Mouse (Mus musculus): Measurements from ENCODE around the gene Pls1.
A peak's percentile ranks its signal among the peaks of the same experiment; 100 is the strongest.

The Pls1 gene

GRCm38 (mm10) chr9:95844825-95845460 is at the start of gene Pls1:
Gene Pls1 (minus strand): TSS chr9:95845311.
- DNase-seq (ENCODE audit: extremely low spot score, low read depth, low spot score) = peak; percentile 57

GRCm38 (mm10) chr9:95882751-95883150 is 37.6 kb upstream of the Pls1 start:
- DNase-seq (ENCODE audit: extremely low spot score, low read depth, low spot score) = no peak

- DNase-seq (ENCODE audit: extremely low spot score, low read depth, low spot score) = no peak
These were observed 33.1 kb upstream of the Pls1 start for GRCm38 (mm10) chr9:95878246-95878645.

DNA sequence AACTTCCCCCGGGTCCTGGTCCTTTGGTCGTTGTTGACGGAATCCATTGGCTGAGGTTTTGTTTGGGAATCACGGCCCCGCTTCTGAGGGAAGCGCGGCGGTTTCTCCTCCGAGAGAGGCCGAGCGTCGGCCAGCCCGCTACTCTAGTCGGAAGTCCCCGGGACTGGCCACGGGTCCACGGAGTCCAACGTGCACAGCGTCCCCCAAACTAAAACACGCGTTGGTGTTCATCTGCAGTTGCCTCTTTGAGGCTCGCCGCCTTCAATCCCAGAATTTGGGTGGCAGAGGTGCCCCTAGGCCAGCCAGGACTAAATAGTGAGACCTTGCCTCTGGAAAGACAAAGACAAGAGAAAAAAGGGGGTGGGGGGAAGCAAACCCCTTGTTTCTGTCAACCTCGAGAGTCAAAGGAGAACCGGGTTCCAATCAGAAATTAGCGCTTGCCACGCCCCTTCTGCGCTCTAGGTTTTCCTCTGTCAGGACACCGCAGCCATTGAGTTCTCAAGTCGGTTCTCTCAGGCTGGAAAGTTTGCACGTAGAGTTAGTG is 13.0 kb upstream of the Pls1 start:
- no peak for DNase-seq (ENCODE audit: extremely low spot score, low read depth, low spot score)

DNA sequence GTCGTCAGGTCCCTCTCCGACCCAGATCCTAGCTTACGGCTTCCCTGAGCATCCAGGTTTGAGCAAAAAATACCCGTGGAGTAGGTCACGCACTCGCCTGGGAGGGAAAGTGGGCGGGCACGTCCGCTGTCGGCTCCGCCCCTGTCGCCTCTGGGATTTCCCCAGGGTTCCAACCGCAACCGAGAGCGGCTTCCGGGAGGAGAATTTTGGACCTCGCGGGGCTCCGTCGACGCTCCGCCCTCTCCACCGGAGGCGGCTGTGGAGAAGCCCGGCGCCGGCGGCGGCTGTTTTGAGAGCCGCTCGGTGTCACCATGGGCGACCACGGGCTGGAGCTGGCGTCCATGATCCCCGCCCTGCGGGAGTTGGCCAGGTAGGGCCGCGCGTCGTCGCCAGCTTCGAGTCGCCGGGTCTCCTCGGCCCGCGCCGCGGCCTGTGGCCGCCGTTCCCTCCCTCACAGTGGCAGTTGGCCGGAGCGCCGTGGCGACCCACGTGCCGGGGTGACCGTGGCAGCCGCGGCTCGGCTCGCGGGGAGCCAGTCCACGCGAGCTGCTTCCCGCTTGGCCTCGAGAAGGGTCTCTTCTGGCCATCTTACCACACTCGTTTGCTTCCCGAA is 12.4 kb upstream of the Pls1 start, which contains the start of gene Atr:
Gene Atr (plus strand): TSS at position 184 of the 613 bp plus-strand sequence.
- peak; percentile 78 for DNase-seq (ENCODE audit: extremely low spot score, low read depth, low spot score)

GRCm38 (mm10) chr9:95856004-95856403 is 10.9 kb upstream of the Pls1 start:
- DNase-seq (ENCODE audit: extremely low spot score, low read depth, low spot score) = no peak

- no peak for DNase-seq (ENCODE audit: extremely low spot score, low read depth, low spot score)
These were observed 9.8 kb upstream of the Pls1 start for GRCm38 (mm10) chr9:95854891-95855290.

DNA sequence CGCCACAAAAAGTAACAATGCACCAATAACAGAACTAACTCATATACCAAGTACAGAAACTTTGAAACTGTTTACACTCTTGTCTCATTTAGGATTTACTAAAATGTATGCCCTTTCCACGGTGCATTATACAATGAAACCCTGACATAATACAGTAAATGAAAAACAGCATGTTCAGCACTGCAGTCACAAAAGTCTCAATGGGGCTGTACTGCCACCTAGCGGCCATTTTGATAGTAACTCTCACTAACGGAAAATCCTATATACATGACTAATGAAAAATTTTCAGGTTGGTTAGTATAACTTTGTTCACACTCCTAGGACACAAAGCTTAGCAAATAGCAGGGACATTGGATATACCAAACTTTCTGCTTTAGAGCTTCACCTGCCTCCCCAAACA is 7.8 kb upstream of the Pls1 start:
- peak; percentile 82 for DNase-seq (ENCODE audit: extremely low spot score, low read depth, low spot score)

DNA sequence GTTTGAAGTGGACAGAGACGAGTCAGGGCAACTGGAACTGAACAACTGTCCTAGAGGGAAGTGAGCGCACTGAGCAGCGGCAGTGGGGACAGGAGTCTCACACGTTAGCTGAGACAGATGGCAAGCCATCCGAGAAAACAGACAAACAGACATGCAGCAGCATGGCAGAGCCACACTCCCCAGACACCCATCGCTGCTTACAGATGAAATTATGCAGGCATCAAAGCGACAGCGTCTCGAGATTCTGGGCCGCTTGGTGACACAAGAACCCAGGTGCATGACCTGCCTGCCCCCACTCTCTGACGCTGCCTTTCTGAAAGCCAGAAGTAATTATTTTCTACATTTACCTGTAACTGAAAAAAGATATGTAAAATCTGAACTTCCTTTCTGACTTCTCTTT is 6.6 kb upstream of the Pls1 start:
- no peak for DNase-seq (ENCODE audit: extremely low spot score, low read depth, low spot score)

GRCm38 (mm10) chr9:95845711-95846110 is 600 bp upstream of the Pls1 start:
- DNase-seq (ENCODE audit: extremely low spot score, low read depth, low spot score) = no peak

DNA sequence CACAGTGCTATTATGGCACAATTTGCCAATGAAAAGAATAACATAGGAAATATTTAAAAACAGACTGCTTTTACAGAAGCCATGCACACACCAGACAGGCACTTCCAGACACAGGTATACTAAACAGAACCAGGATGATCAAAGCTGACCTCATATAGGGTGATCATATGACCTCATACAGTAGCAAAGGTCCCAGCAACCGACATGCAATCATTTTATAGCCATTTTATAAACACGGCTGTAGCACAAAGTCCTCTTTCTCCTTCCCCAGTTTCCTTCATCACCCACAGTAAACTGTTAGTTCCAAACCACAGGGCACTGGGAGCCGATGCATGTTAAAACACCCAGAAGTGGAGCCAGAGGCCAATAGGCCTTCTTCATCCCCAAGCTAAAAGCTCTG is 5.7 kb downstream of the Pls1 start:
- DNase-seq (ENCODE audit: extremely low spot score, low read depth, low spot score) = no peak

- no peak for DNase-seq (ENCODE audit: extremely low spot score, low read depth, low spot score)
These were observed 9.4 kb downstream of the Pls1 start for GRCm38 (mm10) chr9:95835741-95836140.

GRCm38 (mm10) chr9:95834799-95835198 is 10.3 kb downstream of the Pls1 start:
- DNase-seq (ENCODE audit: extremely low spot score, low read depth, low spot score) = no peak

DNA sequence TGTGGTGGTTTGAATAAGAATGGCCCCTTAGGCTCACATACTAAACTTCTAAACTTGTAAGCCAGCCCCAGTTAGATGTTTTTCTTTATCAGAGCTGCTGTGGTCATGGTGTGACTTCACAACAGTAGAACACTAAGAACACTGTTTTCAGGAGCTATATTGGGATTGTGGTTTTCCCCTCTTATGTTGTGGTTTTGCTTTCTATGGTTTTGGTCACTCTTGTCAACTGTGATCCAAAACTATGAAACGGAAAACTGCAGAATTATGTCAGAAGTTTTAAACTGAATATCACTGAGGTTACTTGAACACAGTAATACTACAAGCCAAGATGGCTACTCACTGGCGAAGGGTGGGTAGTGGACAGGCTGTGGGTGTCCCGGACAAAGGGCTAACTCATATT is 12.4 kb downstream of the Pls1 start:
- DNase-seq (ENCODE audit: extremely low spot score, low read depth, low spot score) = no peak

GRCm38 (mm10) chr9:95827565-95827964 is 17.5 kb downstream of the Pls1 start:
- no peak for DNase-seq (ENCODE audit: extremely low spot score, low read depth, low spot score)

DNA sequence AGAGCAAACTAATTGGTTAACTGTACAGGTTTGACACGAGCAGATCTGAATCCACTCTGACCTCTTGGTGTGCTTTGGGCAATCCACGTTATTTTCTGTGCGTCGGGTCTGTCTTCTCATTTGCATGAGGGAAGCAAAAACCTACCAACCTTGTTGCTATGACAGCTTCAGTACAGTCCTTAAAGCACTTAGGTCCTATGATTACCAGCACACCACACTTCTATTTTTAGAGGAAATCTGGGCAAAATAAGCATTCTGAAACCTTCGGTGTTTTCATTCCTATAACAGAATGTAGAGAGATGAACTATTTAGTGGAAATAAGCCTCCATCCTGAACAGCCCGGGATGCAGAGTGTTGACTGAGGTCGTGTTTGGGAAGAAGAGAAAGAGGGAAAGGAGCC is 22.6 kb downstream of the Pls1 start:
- DNase-seq (ENCODE audit: extremely low spot score, low read depth, low spot score) = no peak

DNA sequence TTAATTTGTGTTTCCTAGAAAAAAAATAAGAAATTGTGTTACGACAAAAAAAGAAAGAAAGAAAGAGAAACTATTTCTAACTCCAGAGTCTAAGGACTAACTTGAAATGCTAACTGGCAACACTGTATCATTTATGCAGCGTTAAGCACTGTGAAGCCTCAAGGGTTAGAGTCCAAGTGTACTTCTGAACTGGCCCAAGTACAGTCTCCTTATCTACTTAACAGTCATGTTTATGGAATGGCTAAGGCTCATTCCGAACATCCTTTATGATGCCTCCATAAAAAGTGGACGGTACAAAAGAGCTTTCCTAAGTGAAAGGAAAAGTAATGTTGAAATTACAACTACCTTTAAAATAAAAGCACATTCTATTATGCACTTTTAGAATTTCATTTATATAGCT is 29.4 kb downstream of the Pls1 start:
- DNase-seq (ENCODE audit: extremely low spot score, low read depth, low spot score) = no peak

DNA sequence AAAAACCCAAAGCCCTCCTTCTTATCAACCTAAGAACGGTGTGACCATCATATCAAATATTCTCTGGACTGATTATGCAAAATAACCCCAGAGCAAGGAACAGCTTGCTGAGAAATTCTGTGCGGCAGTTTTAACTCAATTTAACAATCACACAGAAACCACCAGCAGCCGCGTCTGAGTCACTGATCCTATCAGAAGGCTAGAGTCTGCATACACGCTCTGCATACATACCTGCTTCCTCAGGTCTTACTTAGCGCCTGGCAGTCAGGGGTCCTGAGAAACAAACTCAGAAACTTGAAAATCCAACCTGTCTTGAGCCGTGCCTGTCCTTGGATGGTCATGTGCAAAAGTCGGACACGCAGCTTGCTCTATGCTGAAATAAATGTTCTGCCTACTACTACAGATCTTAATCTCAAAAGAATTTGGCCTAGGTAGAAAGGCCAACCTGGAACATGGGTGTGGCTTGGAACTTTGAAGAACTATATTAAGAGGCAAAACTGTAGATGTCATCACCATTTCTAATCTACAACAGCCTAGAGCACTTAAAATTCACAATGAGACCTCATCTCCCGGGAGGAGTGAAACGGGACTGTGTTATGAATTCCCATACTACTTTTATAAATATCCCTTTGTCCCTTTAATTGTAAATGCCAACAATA is 30.0 kb downstream of the Pls1 start:
- no peak for DNase-seq (ENCODE audit: extremely low spot score, low read depth, low spot score)

GRCm38 (mm10) chr9:95813721-95814531 is 31.2 kb downstream of the Pls1 start:
- DNase-seq (ENCODE audit: extremely low spot score, low read depth, low spot score) = no peak

DNA sequence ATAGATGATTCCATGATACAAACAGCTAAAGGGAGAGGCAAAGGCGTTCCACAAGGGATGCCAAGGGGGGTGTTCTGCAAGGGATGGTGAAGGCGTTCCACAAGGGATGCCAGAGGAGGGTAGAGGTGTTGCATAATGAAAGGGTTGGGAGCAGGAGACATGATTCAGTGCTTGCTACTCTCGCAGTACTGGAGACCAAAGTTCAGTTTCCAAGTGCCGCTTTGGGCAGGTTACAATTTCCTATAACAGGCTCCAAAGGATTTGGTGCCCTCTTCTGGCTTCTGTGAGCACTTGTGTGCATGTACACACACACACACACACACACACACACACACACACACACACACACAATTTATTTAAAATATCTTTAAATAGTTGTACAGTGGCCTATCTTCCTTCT is 33.3 kb downstream of the Pls1 start:
- DNase-seq (ENCODE audit: extremely low spot score, low read depth, low spot score) = no peak

- no peak for DNase-seq (ENCODE audit: extremely low spot score, low read depth, low spot score)
These were observed 35.5 kb downstream of the Pls1 start for GRCm38 (mm10) chr9:95809596-95809995.
